Mouse (Mus musculus): Measurements from ENCODE around the gene Hist1h2ad. TPM values are rescaled to one million over a fixed set of nuclear protein-coding genes. Genes with fewer than 3 reads are reported as not detected.
A peak's percentile ranks its signal among the peaks of the same experiment; 100 is the strongest.

Gene Hist1h2ad
- total RNA-seq, 2 experiments from 2014 or later, result 685 TPM; not detected in 1

DNA sequence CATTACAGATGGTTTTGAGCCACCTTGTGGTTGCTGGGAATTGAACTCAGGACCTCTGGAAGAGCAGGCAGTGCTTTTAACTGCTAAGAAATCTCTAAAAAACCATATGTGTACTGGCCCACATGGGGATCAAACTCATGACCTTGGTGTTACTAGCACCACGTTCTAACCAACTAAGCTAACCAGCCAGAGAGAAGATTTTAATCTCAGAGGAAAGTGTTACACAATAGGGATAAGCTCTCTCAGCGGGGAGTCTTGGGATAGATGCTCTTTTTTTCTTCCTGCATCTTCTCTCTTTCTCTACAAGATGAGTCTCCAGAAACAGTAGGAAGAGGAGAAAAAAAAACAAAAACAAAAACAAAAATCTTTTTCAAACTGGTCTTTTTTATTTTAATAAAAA is 36.2 kb downstream of the Hist1h2ad start:
- ATAC-seq (replicated peaks; ENCODE audit: poor library complexity, severe bottlenecking), result no peak

DNA sequence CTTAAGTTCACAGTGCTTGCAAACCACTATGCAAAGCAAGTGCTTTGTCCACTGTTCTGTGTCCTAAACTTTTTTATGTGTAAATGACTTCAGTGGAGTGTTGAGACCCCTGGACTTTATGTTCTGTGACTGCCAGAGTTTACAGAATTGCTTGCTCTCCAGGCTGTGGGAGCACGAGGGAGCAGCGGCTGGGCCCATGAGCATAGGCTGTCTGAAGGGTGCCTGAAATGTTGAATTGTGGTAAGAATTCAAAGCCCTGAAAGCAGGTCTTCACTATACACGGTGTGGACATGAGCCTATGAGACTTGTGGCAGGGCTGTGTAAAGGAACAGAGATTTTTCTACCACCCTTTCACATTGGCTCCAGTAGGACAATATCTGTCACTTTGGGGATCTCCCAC is 37.5 kb downstream of the Hist1h2ad start:
- no peak for ATAC-seq (replicated peaks; ENCODE audit: poor library complexity, severe bottlenecking)

- no peak for ATAC-seq (replicated peaks; ENCODE audit: poor library complexity, severe bottlenecking)
Observed at GRCm38 (mm10) chr13:23620056-23620732, 46.0 kb downstream of the Hist1h2ad start.

GRCm38 (mm10) chr13:23620733-23621531 is 46.8 kb downstream of the Hist1h2ad start, which contains the start of gene Hist1h2be:
Hist1h2be (minus strand) TSS chr13:23621124.
- ATAC-seq (replicated peaks; ENCODE audit: poor library complexity, severe bottlenecking), result peak; percentile 62

DNA sequence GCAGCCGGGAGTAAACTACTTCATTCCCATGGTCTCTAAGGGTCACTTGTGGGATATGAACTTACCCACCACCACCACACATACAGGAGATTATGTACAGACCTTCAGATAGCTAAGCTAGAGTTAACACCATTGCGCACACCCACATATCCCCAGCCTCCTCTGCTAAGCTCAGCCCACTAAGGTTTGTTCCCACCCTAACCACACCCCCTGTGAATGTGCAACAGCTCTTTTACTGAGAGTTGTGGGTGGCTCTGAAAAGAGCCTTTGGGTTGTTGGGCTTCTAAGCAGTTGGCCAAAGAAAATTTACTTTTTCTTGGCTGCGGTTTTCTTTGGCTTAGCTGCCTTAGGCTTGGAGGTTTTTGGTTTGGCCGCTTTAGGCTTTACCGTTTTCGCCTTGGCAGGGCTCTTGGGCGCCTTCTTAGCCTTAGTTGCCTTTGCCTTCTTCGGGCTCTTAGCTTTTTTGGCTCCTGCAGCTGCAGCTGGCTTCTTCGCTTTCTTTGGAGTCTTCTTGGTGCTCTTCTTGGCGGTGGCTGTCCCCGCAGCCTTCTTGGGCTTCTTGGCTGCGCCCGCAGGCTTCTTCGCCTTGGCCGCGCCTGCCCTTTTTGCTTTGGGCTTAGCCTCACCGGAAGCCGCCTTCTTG is 47.5 kb downstream of the Hist1h2ad start:
- ATAC-seq (replicated peaks; ENCODE audit: poor library complexity, severe bottlenecking), result peak; percentile 69

DNA sequence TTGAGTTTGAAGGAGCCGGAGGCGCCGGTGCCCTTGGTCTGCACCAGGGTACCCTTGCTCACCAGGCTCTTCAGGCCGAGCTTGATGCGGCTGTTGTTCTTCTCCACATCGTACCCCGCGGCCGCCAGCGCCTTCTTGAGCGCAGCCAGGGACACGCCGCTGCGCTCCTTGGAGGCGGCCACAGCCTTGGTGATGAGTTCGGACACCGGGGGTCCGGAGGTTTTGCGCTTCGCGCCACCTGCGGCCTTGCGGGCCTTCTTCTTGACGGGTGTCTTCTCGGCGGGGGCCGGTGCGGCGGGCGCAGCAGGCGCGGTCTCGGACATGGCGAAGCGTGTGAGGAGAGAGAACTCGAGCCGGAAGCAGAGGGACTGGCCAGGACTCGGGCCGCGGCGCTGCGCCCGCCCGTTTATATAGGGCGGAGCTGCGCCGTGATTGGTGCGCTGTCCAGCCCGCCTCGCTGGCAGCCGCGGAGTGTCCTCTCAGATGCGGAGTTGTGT is 48.0 kb downstream of the Hist1h2ad start, which contains the start of gene Hist1h1e:
TSS of gene Hist1h1e (minus strand) at position 384 of the 497 bp plus-strand sequence.
- ATAC-seq (replicated peaks; ENCODE audit: poor library complexity, severe bottlenecking), result peak; percentile 69

- ATAC-seq (replicated peaks; ENCODE audit: poor library complexity, severe bottlenecking), result no peak
Observed at GRCm38 (mm10) chr13:23622861-23623450, 48.8 kb downstream of the Hist1h2ad start.

Other genes starting within 250 kb of the Hist1h2ad start
Only the 30 nearest of the 35 such genes appear.
- gene Abt1, start 150.5 kb upstream of the Hist1h2ad start, total RNA-seq (2014; fragmentation: Nextera tagmentation), result 2.9 and 5.7 TPM in 2 replicates
- 11.0 and 13.7 TPM in 2 replicates for gene Abt1, start 150.5 kb upstream of the Hist1h2ad start, total RNA-seq (2017)
- not detected in 2 replicates for gene Btn1a1, start 108.5 kb upstream of the Hist1h2ad start, total RNA-seq (2014; fragmentation: Nextera tagmentation)
- not detected in 2 replicates for gene Btn1a1, start 108.5 kb upstream of the Hist1h2ad start, total RNA-seq (2017)
- gene Btn2a2, start 85.5 kb upstream of the Hist1h2ad start, total RNA-seq (2014; fragmentation: Nextera tagmentation), result not detected in 2 replicates
- gene Btn2a2, start 85.5 kb upstream of the Hist1h2ad start, total RNA-seq (2017), result not detected in 2 replicates
- gene Hist1h4h, start 43.3 kb upstream of the Hist1h2ad start, total RNA-seq (2014; fragmentation: Nextera tagmentation), result 19.7 and 101 TPM in 2 replicates
- gene Hist1h4h, start 43.3 kb upstream of the Hist1h2ad start, total RNA-seq (2017), result 1,184 and 1,507 TPM in 2 replicates
- 23.5 TPM in 1 of 2 replicates, not detected in the other for gene Hist1h2af, start 40.5 kb upstream of the Hist1h2ad start, total RNA-seq (2014; fragmentation: Nextera tagmentation)
- gene Hist1h2af, start 40.5 kb upstream of the Hist1h2ad start, total RNA-seq (2017), result 2,010 and 2,453 TPM in 2 replicates
- 60.4 and 108 TPM in 2 replicates for gene Hist1h3g, start 39.0 kb upstream of the Hist1h2ad start, total RNA-seq (2014; fragmentation: Nextera tagmentation)
- gene Hist1h3g, start 39.0 kb upstream of the Hist1h2ad start, total RNA-seq (2017), result 191 and 281 TPM in 2 replicates
- 17.1 and 20.3 TPM in 2 replicates for gene Hist1h2bh, start 31.0 kb upstream of the Hist1h2ad start, total RNA-seq (2014; fragmentation: Nextera tagmentation)
- 126 and 172 TPM in 2 replicates for gene Hist1h2bh, start 31.0 kb upstream of the Hist1h2ad start, total RNA-seq (2017)
- gene Hist1h3f, start 30.3 kb upstream of the Hist1h2ad start, total RNA-seq (2014; fragmentation: Nextera tagmentation), result 4.9 and 8.2 TPM in 2 replicates
- 77.5 and 127 TPM in 2 replicates for gene Hist1h3f, start 30.3 kb upstream of the Hist1h2ad start, total RNA-seq (2017)
- 37.6 and 86.3 TPM in 2 replicates for gene Hist1h4f, start 22.7 kb upstream of the Hist1h2ad start, total RNA-seq (2014; fragmentation: Nextera tagmentation)
- gene Hist1h4f, start 22.7 kb upstream of the Hist1h2ad start, total RNA-seq (2017), result 2,370 and 2,590 TPM in 2 replicates
- 13.1 and 13.2 TPM in 2 replicates for gene Hist1h1d, start 21.1 kb upstream of the Hist1h2ad start, total RNA-seq (2014; fragmentation: Nextera tagmentation)
- gene Hist1h1d, start 21.1 kb upstream of the Hist1h2ad start, total RNA-seq (2017), result 109 and 113 TPM in 2 replicates
- gene Hist1h3e, start 12.0 kb upstream of the Hist1h2ad start, total RNA-seq (2014; fragmentation: Nextera tagmentation), result 27.2 and 37.9 TPM in 2 replicates
- gene Hist1h3e, start 12.0 kb upstream of the Hist1h2ad start, total RNA-seq (2017), result 218 and 293 TPM in 2 replicates
- gene Hist1h2ae, start 3.2 kb upstream of the Hist1h2ad start, total RNA-seq (2014; fragmentation: Nextera tagmentation), result 5.5 and 7.4 TPM in 2 replicates
- gene Hist1h2ae, start 3.2 kb upstream of the Hist1h2ad start, total RNA-seq (2017), result 405 and 464 TPM in 2 replicates
- gene Hist1h2bg, start 3.0 kb upstream of the Hist1h2ad start, total RNA-seq (2014; fragmentation: Nextera tagmentation), result 160 and 268 TPM in 2 replicates
- gene Hist1h2bg, start 3.0 kb upstream of the Hist1h2ad start, total RNA-seq (2017), result 1,365 and 1,429 TPM in 2 replicates
- gene Hist1h2bf, start 185 bp upstream of the Hist1h2ad start, total RNA-seq (2014; fragmentation: Nextera tagmentation), result 148 and 188 TPM in 2 replicates
- gene Hist1h2bf, start 185 bp upstream of the Hist1h2ad start, total RNA-seq (2017), result 453 and 461 TPM in 2 replicates
- 52.8 and 62.0 TPM in 2 replicates for gene Hist1h3d, start 1.4 kb downstream of the Hist1h2ad start, total RNA-seq (2014; fragmentation: Nextera tagmentation)
- 83.5 and 136 TPM in 2 replicates for gene Hist1h3d, start 1.4 kb downstream of the Hist1h2ad start, total RNA-seq (2017)
- 116 and 278 TPM in 2 replicates for gene Hist1h4d, start 7.2 kb downstream of the Hist1h2ad start, total RNA-seq (2014; fragmentation: Nextera tagmentation)
- gene Hist1h4d, start 7.2 kb downstream of the Hist1h2ad start, total RNA-seq (2017), result 929 and 1,118 TPM in 2 replicates
- 16.4 and 17.5 TPM in 2 replicates for gene Hist1h2be, start 46.7 kb downstream of the Hist1h2ad start, total RNA-seq (2014; fragmentation: Nextera tagmentation)
- 82.4 and 146 TPM in 2 replicates for gene Hist1h2be, start 46.7 kb downstream of the Hist1h2ad start, total RNA-seq (2017)
- gene Hist1h1e, start 48.2 kb downstream of the Hist1h2ad start, total RNA-seq (2014; fragmentation: Nextera tagmentation), result 111 and 199 TPM in 2 replicates
- 255 and 282 TPM in 2 replicates for gene Hist1h1e, start 48.2 kb downstream of the Hist1h2ad start, total RNA-seq (2017)
- gene Hist1h2ac, start 109.6 kb downstream of the Hist1h2ad start, total RNA-seq (2014; fragmentation: Nextera tagmentation), result 2.4 and 4.1 TPM in 2 replicates
- 173 TPM in 2 replicates for gene Hist1h2ac, start 109.6 kb downstream of the Hist1h2ad start, total RNA-seq (2017)
- 57.7 and 70.7 TPM in 2 replicates for gene Hist1h2bc, start 109.8 kb downstream of the Hist1h2ad start, total RNA-seq (2014; fragmentation: Nextera tagmentation)
- gene Hist1h2bc, start 109.8 kb downstream of the Hist1h2ad start, total RNA-seq (2017), result 274 and 374 TPM in 2 replicates
- gene Hist1h1t, start 121.4 kb downstream of the Hist1h2ad start, total RNA-seq (2014; fragmentation: Nextera tagmentation), result not detected in 2 replicates
- gene Hist1h1t, start 121.4 kb downstream of the Hist1h2ad start, total RNA-seq (2017), result 1.0 TPM in 1 of 2 replicates, not detected in the other
- gene Hist1h4c, start 124.1 kb downstream of the Hist1h2ad start, total RNA-seq (2014; fragmentation: Nextera tagmentation), result 14.3 and 82.6 TPM in 2 replicates
- 308 and 366 TPM in 2 replicates for gene Hist1h4c, start 124.1 kb downstream of the Hist1h2ad start, total RNA-seq (2017)
- 7.9 and 19.9 TPM in 2 replicates for gene Hfe, start 136.5 kb downstream of the Hist1h2ad start, total RNA-seq (2014; fragmentation: Nextera tagmentation)
- 7.6 and 9.7 TPM in 2 replicates for gene Hfe, start 136.5 kb downstream of the Hist1h2ad start, total RNA-seq (2017)
- gene Hist1h1c, start 164.4 kb downstream of the Hist1h2ad start, total RNA-seq (2014; fragmentation: Nextera tagmentation), result 61.8 and 110 TPM in 2 replicates
- gene Hist1h1c, start 164.4 kb downstream of the Hist1h2ad start, total RNA-seq (2017), result 737 and 810 TPM in 2 replicates
- gene Hist1h3c, start 171.2 kb downstream of the Hist1h2ad start, total RNA-seq (2014; fragmentation: Nextera tagmentation), result 24.5 and 38.0 TPM in 2 replicates
- 507 and 886 TPM in 2 replicates for gene Hist1h3c, start 171.2 kb downstream of the Hist1h2ad start, total RNA-seq (2017)
- 155 and 176 TPM in 2 replicates for gene Hist1h2bb, start 172.4 kb downstream of the Hist1h2ad start, total RNA-seq (2014; fragmentation: Nextera tagmentation)
- 3,446 and 3,529 TPM in 2 replicates for gene Hist1h2bb, start 172.4 kb downstream of the Hist1h2ad start, total RNA-seq (2017)
- gene Hist1h2ab, start 176.7 kb downstream of the Hist1h2ad start, total RNA-seq (2014; fragmentation: Nextera tagmentation), result 9.2 and 31.4 TPM in 2 replicates
- 1,996 and 2,074 TPM in 2 replicates for gene Hist1h2ab, start 176.7 kb downstream of the Hist1h2ad start, total RNA-seq (2017)
- 92.5 and 158 TPM in 2 replicates for gene Hist1h3b, start 177.9 kb downstream of the Hist1h2ad start, total RNA-seq (2014; fragmentation: Nextera tagmentation)
- gene Hist1h3b, start 177.9 kb downstream of the Hist1h2ad start, total RNA-seq (2017), result 628 and 657 TPM in 2 replicates
- 70.4 and 87.8 TPM in 2 replicates for gene Hist1h4b, start 182.6 kb downstream of the Hist1h2ad start, total RNA-seq (2014; fragmentation: Nextera tagmentation)
- gene Hist1h4b, start 182.6 kb downstream of the Hist1h2ad start, total RNA-seq (2017), result 487 and 745 TPM in 2 replicates
- 9.3 and 71.7 TPM in 2 replicates for gene Hist1h4a, start 186.8 kb downstream of the Hist1h2ad start, total RNA-seq (2014; fragmentation: Nextera tagmentation)
- gene Hist1h4a, start 186.8 kb downstream of the Hist1h2ad start, total RNA-seq (2017), result 657 and 709 TPM in 2 replicates